ENCODE assay signal across 9 mouse cellular contexts in genomic region chr19:28530846-28531245, GRCm38 (mm10).
DNase-seq lines count a peak whose midpoint lies in the region; ATAC-seq and TF ChIP-seq lines count a peak whose summit lies in the region.
"Had no signal": no experiment of that assay in that cellular context is flagged by ENCODE, and none has a peak within 500 bp of the region (broad histone marks: within the 10 kb centered on the region; RNA-seq: fewer than 3 reads in every experiment).

No protein-coding gene starts in this region.

- no peak overlapping the region for H3K4me2 ChIP-seq in stomach, embryonic 15.5 days
- H3K4me2 ChIP-seq: liver, embryonic 15.5 days had no signal

- H3K4me1 ChIP-seq in heart, embryonic 10.5 days, result no peaks in the 10 kb centered on the region
- H3K4me1 ChIP-seq in lung, adult 2 months (ENCODE audit: control insufficient read depth, insufficient read depth, low read length), result no peaks in the 10 kb centered on the region
- no peaks in the 10 kb centered on the region for H3K4me1 ChIP-seq in stomach, embryonic 15.5 days
- H3K4me1 ChIP-seq: liver, embryonic 15.5 days had no signal

- no peak for TF ChIP-seq POLR2A in lung, adult 2 months (IDR thresholded peaks at IDR 0.05; ENCODE audit: borderline replicate concordance, extremely low read depth, low read depth, low read length)

- DNase-seq in heart, adult 18-20 months, result peak; percentile 17 to 55
- no peak for DNase-seq in heart, embryonic 10.5 days (ENCODE audit: low spot score)
- DNase-seq in spleen, adult 18-20 months, result peak; percentile 6 to 24
- no peak for DNase-seq in spleen, adult 12 weeks (ENCODE audit: low spot score)
- peak; percentile 20 to 52 for DNase-seq in cerebellum, postnatal 25 days
- peak; percentile 40 for DNase-seq in lung, adult 2 months
- no peak for DNase-seq in right cerebral cortex, adult 18-20 months

- peak; percentile 84 for TF ChIP-seq CTCF in lung, adult 2 months (IDR thresholded peaks at IDR 0.05; ENCODE audit: insufficient read depth, low read length)

- H3K27me3 ChIP-seq in heart, embryonic 10.5 days (ENCODE audit: insufficient read depth, poor library complexity, severe bottlenecking), result no peaks in the 10 kb centered on the region
- H3K27me3 ChIP-seq in stomach, embryonic 15.5 days (replicated peaks), result no peaks in the 10 kb centered on the region
- H3K27me3 ChIP-seq: liver, embryonic 15.5 days had no signal

- no peak overlapping the region for H3K4me3 ChIP-seq in heart, embryonic 10.5 days
- no peak overlapping the region for H3K4me3 ChIP-seq in lung, adult 2 months (replicated peaks; ENCODE audit: extremely low read depth, low read depth, low read length)
- no peak overlapping the region for H3K4me3 ChIP-seq in stomach, embryonic 15.5 days (replicated peaks)
- H3K4me3 ChIP-seq: liver, embryonic 15.5 days had no signal

- H3K27ac ChIP-seq in heart, embryonic 10.5 days, result no peak overlapping the region
- H3K27ac ChIP-seq in stomach, embryonic 15.5 days, result no peak overlapping the region
- H3K27ac ChIP-seq: liver, embryonic 15.5 days had no signal

- WGBS in heart, embryonic 10.5 days, result 54% methylated on average over 10 of the region's 10 CpGs
- 68% methylated on average over 10 of the region's 10 CpGs for WGBS in lung, adult 2 months
- 69% methylated on average over 10 of the region's 10 CpGs for WGBS in stomach, embryonic 15.5 days

- ATAC-seq in stomach, embryonic 15.5 days (ENCODE audit: insufficient read depth, low FRiP score, low read depth), result 0 out of 2 replicates have a peak, but pooled peaks have one; percentile 22

- no peaks in the 10 kb centered on the region for H3K9me3 ChIP-seq in heart, embryonic 10.5 days
- H3K9me3 ChIP-seq in stomach, embryonic 15.5 days, result no peaks in the 10 kb centered on the region
- H3K9me3 ChIP-seq: liver, embryonic 15.5 days had no signal

- H3K36me3 ChIP-seq in heart, embryonic 10.5 days, result no peaks in the 10 kb centered on the region
- no peaks in the 10 kb centered on the region for H3K36me3 ChIP-seq in stomach, embryonic 15.5 days
- H3K36me3 ChIP-seq: liver, embryonic 15.5 days had no signal

- no peak overlapping the region for H3K9ac ChIP-seq in stomach, embryonic 15.5 days
- H3K9ac ChIP-seq: liver, embryonic 15.5 days had no signal

Comparison
In these comparisons a context has a peak if more than half of its experiments do, and no peak if none do; other contexts are left out.
1. DNase-seq: peak in heart, adult 18-20 months (2 of 2), spleen, adult 18-20 months (2 of 2), cerebellum, postnatal 25 days (2 of 2) and lung, adult 2 months (single experiment); none in heart, embryonic 10.5 days (single experiment), spleen, adult 12 weeks (single experiment) and right cerebral cortex, adult 18-20 months (single experiment).